Mouse (Mus musculus): ENCODE data around the gene Scube1.
A peak's percentile ranks its signal among the peaks of the same experiment; 100 is the strongest.

Scube1 gene

GRCm38 (mm10) chr15:83665993-83666392 is 58.8 kb downstream of the Scube1 start:
- DNase-seq (ENCODE audit: low spot score), result no peak

GRCm38 (mm10) chr15:83664722-83665121 is 60.1 kb downstream of the Scube1 start:
- peak; percentile 58 for DNase-seq (ENCODE audit: low spot score)

- no peak for DNase-seq (ENCODE audit: low spot score)
These were observed 61.8 kb downstream of the Scube1 start for GRCm38 (mm10) chr15:83663066-83663465.

- no peak for DNase-seq (ENCODE audit: low spot score)
These were observed 62.7 kb downstream of the Scube1 start for GRCm38 (mm10) chr15:83662106-83662505.

GRCm38 (mm10) chr15:83642518-83642917 is 82.3 kb downstream of the Scube1 start:
- no peak for DNase-seq (ENCODE audit: low spot score)

- DNase-seq (ENCODE audit: low spot score), result no peak
These were observed 84.6 kb downstream of the Scube1 start for GRCm38 (mm10) chr15:83640208-83640607.

GRCm38 (mm10) chr15:83639160-83639559 is 85.7 kb downstream of the Scube1 start:
- DNase-seq (ENCODE audit: low spot score), result no peak

GRCm38 (mm10) chr15:83638196-83638899 is 86.5 kb downstream of the Scube1 start:
- DNase-seq (ENCODE audit: low spot score), result no peak

GRCm38 (mm10) chr15:83636759-83637158 is 88.1 kb downstream of the Scube1 start:
- no peak for DNase-seq (ENCODE audit: low spot score)

GRCm38 (mm10) chr15:83635251-83635650 is 89.6 kb downstream of the Scube1 start:
- no peak for DNase-seq (ENCODE audit: low spot score)

- DNase-seq (ENCODE audit: low spot score), result no peak
These were observed 90.7 kb downstream of the Scube1 start for GRCm38 (mm10) chr15:83634076-83634475.

- DNase-seq (ENCODE audit: low spot score), result no peak
These were observed 93.8 kb downstream of the Scube1 start for GRCm38 (mm10) chr15:83631071-83631470.

- no peak for DNase-seq (ENCODE audit: low spot score)
These were observed 95.1 kb downstream of the Scube1 start for GRCm38 (mm10) chr15:83629716-83630115.

- DNase-seq (ENCODE audit: low spot score), result no peak
These were observed 98.6 kb downstream of the Scube1 start for GRCm38 (mm10) chr15:83626142-83626645.

GRCm38 (mm10) chr15:83615245-83615644 is 109.6 kb downstream of the Scube1 start:
- DNase-seq (ENCODE audit: low spot score), result no peak

- peak; percentile 68 for DNase-seq (ENCODE audit: low spot score)
These were observed 117.6 kb downstream of the Scube1 start for GRCm38 (mm10) chr15:83607115-83607802.

- DNase-seq (ENCODE audit: low spot score), result no peak
These were observed 118.1 kb downstream of the Scube1 start for GRCm38 (mm10) chr15:83606700-83607099.

GRCm38 (mm10) chr15:83606216-83606615 is 118.6 kb downstream of the Scube1 start:
- DNase-seq (ENCODE audit: low spot score), result no peak

GRCm38 (mm10) chr15:83603426-83603825 is 121.4 kb downstream of the Scube1 start:
- DNase-seq (ENCODE audit: low spot score), result no peak

GRCm38 (mm10) chr15:83603046-83603396 is 121.8 kb downstream of the Scube1 start:
- no peak for DNase-seq (ENCODE audit: low spot score)

- no peak for DNase-seq (ENCODE audit: low spot score)
These were observed 122.3 kb downstream of the Scube1 start for GRCm38 (mm10) chr15:83602372-83603045.

GRCm38 (mm10) chr15:83601185-83601584 is 123.6 kb downstream of the Scube1 start:
- DNase-seq (ENCODE audit: low spot score), result no peak

- DNase-seq (ENCODE audit: low spot score), result no peak
These were observed 128.0 kb downstream of the Scube1 start for GRCm38 (mm10) chr15:83596833-83597232.
